In genomic region chr10:42537571-42538316, GRCm38 (mm10) we compare ENCODE assay signal across 15 mouse cellular contexts. TPM values are rescaled to one million over a fixed set of nuclear protein-coding genes. Genes with fewer than 3 reads are reported as not detected.
A peak's percentile ranks its signal among the peaks of the same experiment; 100 is the strongest.
DNase-seq lines count a peak whose midpoint lies in the region; ATAC-seq and TF ChIP-seq lines count a peak whose summit lies in the region.
"Had no signal": no experiment of that assay in that cellular context is flagged by ENCODE, and none has a peak within 500 bp of the region (broad histone marks: within the 10 kb centered on the region; RNA-seq: fewer than 3 reads in every experiment).

No protein-coding gene starts in this region.

- intact Hi-C loops in heart, postnatal 10 days (cut with DNase I), result no loop called here

- H3K36me3 ChIP-seq in heart, embryonic 12.5 days, result peaks cover 40% of the 10 kb centered on the region
- H3K36me3 ChIP-seq in MEL (ENCODE audit: control insufficient read depth in 1 of 2, insufficient read depth in 2 of 2, low read length in 2 of 2), result peaks cover 7 to 46% of the 10 kb centered on the region in 2 experiments; a peak in 3 of 4 replicates
- H3K36me3 ChIP-seq in liver, embryonic 15.5 days (replicated peaks), result peaks cover 43% of the 10 kb centered on the region
- peaks cover 17% of the 10 kb centered on the region; the same call in 1 of the 2 replicates for H3K36me3 ChIP-seq in hindbrain, postnatal 0 days (ENCODE audit: insufficient read depth, low read length)

- peak; percentile 93 to 97 for TF ChIP-seq EP300 in MEL (IDR thresholded peaks at IDR 0.05; ENCODE audit: low read depth in 1 of 2, low read length in 2 of 2)

- H3K9me3 ChIP-seq in heart, embryonic 12.5 days (replicated peaks), result no peaks in the 10 kb centered on the region
- H3K9me3 ChIP-seq in MEL (replicated peaks; ENCODE audit: insufficient read depth, low read length), result no peaks in the 10 kb centered on the region
- H3K9me3 ChIP-seq in liver, embryonic 15.5 days (replicated peaks), result no peaks in the 10 kb centered on the region
- no peaks in the 10 kb centered on the region for H3K9me3 ChIP-seq in hindbrain, postnatal 0 days (ENCODE audit: low read length)
- H3K9me3 ChIP-seq: midbrain, embryonic 12.5 days had no signal

- no peak for TF ChIP-seq RAD21 in MEL (IDR thresholded peaks at IDR 0.05; ENCODE audit: low read depth, low read length)

- 48% methylated on average over 9 of the region's 9 CpGs for WGBS in heart, embryonic 12.5 days
- 26% methylated on average over 9 of the region's 9 CpGs for WGBS in liver, embryonic 15.5 days (ENCODE audit: insufficient replicate concordance)
- 91% methylated on average over 9 of the region's 9 CpGs for WGBS in hindbrain, postnatal 0 days

- peak overlapping the region; percentile 68 for H3K27ac ChIP-seq in heart, embryonic 12.5 days (ENCODE audit: poor library complexity, severe bottlenecking)
- H3K27ac ChIP-seq in MEL (ENCODE audit: control insufficient read depth, low read depth, low read length), result peak overlapping the region; percentile 92
- peak overlapping the region; percentile 96 for H3K27ac ChIP-seq in liver, embryonic 15.5 days (replicated peaks)
- no peak overlapping the region for H3K27ac ChIP-seq in hindbrain, postnatal 0 days
- H3K27ac ChIP-seq: midbrain, embryonic 12.5 days had no signal

- TF ChIP-seq POLR2A in MEL (IDR thresholded peaks at IDR 0.05; ENCODE audit: control insufficient read depth in 1 of 2, insufficient read depth in 1 of 2, low read depth in 1 of 2, low read length in 2 of 2, poor library complexity in 1 of 2), result 0 out of 4 replicates have a peak, but pooled peaks of 1 of the 2 experiments have one; percentile 31

- no peak for DNase-seq in heart, postnatal 10 days
- DNase-seq in MEL (ENCODE audit: low read depth, low spot score), result peak; percentile 90
- no peak for DNase-seq in hindbrain, postnatal 0 days (ENCODE audit: low spot score)
- DNase-seq in MN1 (ENCODE audit: low spot score), result no peak
- DNase-seq: cerebellum, postnatal 10 days; thymus, adult 2 months had no signal

- no peak overlapping the region for H3K4me2 ChIP-seq in heart, embryonic 12.5 days
- H3K4me2 ChIP-seq in liver, embryonic 15.5 days, result peak overlapping the region; percentile 78
- no peak overlapping the region for H3K4me2 ChIP-seq in hindbrain, postnatal 0 days (ENCODE audit: low read depth, low read length)
- H3K4me2 ChIP-seq: midbrain, embryonic 12.5 days had no signal

- peaks cover 26% of the 10 kb centered on the region for H3K4me1 ChIP-seq in heart, embryonic 12.5 days (replicated peaks)
- peaks cover 23 to 44% of the 10 kb centered on the region in 2 experiments for H3K4me1 ChIP-seq in MEL (ENCODE audit: control insufficient read depth in 1 of 2, insufficient read depth in 2 of 2, low read length in 2 of 2)
- peaks cover 76% of the 10 kb centered on the region for H3K4me1 ChIP-seq in liver, embryonic 15.5 days (replicated peaks)
- H3K4me1 ChIP-seq in hindbrain, postnatal 0 days (ENCODE audit: insufficient read depth, low read length), result no peaks in the 10 kb centered on the region

- no peaks in the 10 kb centered on the region for H3K27me3 ChIP-seq in heart, embryonic 12.5 days (replicated peaks)
- H3K27me3 ChIP-seq in MEL (ENCODE audit: control insufficient read depth in 1 of 2, insufficient read depth in 2 of 2, low read length in 2 of 2), result no peaks in the 10 kb centered on the region
- no peaks in the 10 kb centered on the region for H3K27me3 ChIP-seq in liver, embryonic 15.5 days
- H3K27me3 ChIP-seq in hindbrain, postnatal 0 days (ENCODE audit: insufficient read depth, low read length), result no peaks in the 10 kb centered on the region

- peaks cover 3% of the 10 kb centered on the region; the same call in 1 of the 2 replicates for H3K79me2 ChIP-seq in MEL (ENCODE audit: control insufficient read depth, insufficient read depth, low read length, poor library complexity)

- ATAC-seq in heart, embryonic 12.5 days (ENCODE audit: insufficient number of reproducible peaks, low FRiP score), result peak; percentile 86
- peak; percentile 62 for ATAC-seq in common myeloid progenitor, adult 5-6 weeks (replicated peaks; ENCODE audit: low read depth, poor library complexity, severe bottlenecking)
- peak; percentile 92 for ATAC-seq in liver, embryonic 15.5 days (ENCODE audit: insufficient read depth)
- no peak for ATAC-seq in hindbrain, postnatal 0 days

- H3K4me3 ChIP-seq in heart, embryonic 12.5 days, result no peak overlapping the region
- 0 out of 4 replicates have a peak overlapping the region, but pooled peaks of 1 of the 2 experiments have one; percentile 5 for H3K4me3 ChIP-seq in MEL (ENCODE audit: control insufficient read depth in 1 of 2, insufficient read depth in 1 of 2, low read depth in 2 of 2, low read length in 2 of 2)
- H3K4me3 ChIP-seq in liver, embryonic 15.5 days (replicated peaks), result peak overlapping the region; percentile 36
- H3K4me3 ChIP-seq in hindbrain, postnatal 0 days (ENCODE audit: low read length), result no peak overlapping the region
- H3K4me3 ChIP-seq: midbrain, embryonic 12.5 days had no signal

- TF ChIP-seq CTCF in MEL (IDR thresholded peaks at IDR 0.05 in 2 of 3, conservative IDR thresholded peaks at IDR 0.05 in 1 of 3; ENCODE audit: control insufficient read depth in 1 of 3, insufficient read depth in 1 of 3, low read depth in 2 of 3, low read length in 3 of 3, poor library complexity in 1 of 3, severe bottlenecking in 1 of 3), result no peak
- no peak for TF ChIP-seq CTCF in hindbrain, postnatal 0 days (IDR thresholded peaks at IDR 0.05; ENCODE audit: low read depth)

- no peak overlapping the region for H3K9ac ChIP-seq in heart, embryonic 12.5 days
- peak overlapping the region; percentile 32 for H3K9ac ChIP-seq in MEL (ENCODE audit: control insufficient read depth, low read depth, low read length, poor library complexity, severe bottlenecking)
- peak overlapping the region; percentile 58 for H3K9ac ChIP-seq in liver, embryonic 15.5 days
- H3K9ac ChIP-seq in hindbrain, postnatal 0 days (replicated peaks; ENCODE audit: low read length), result no peak overlapping the region
- H3K9ac ChIP-seq: midbrain, embryonic 12.5 days had no signal

TF ChIP-seq in MEL, 35 proteins besides CTCF, POLR2A, EP300 and RAD21 (continues in another document):
- TF ChIP-seq SIN3A (IDR thresholded peaks at IDR 0.05; ENCODE audit: low read length), result peak; percentile 66; the same call in 1 of the 2 replicates
- peak; percentile 97 for TF ChIP-seq TCF12 (IDR thresholded peaks at IDR 0.05; ENCODE audit: low read depth, low read length)
- TF ChIP-seq BHLHE40 (IDR thresholded peaks at IDR 0.05; ENCODE audit: borderline replicate concordance, low read depth, low read length), result peak; percentile 48; the same call in 1 of the 2 replicates
- no peak for TF ChIP-seq MYB (IDR thresholded peaks at IDR 0.05; ENCODE audit: low read depth, low read length)
- no peak for TF ChIP-seq ZC3H11A (IDR thresholded peaks at IDR 0.05; ENCODE audit: low read depth, low read length)
- no peak for TF ChIP-seq GABPA (IDR thresholded peaks at IDR 0.05; ENCODE audit: low read depth, low read length)
- TF ChIP-seq POLR2AphosphoS2 (IDR thresholded peaks at IDR 0.05; ENCODE audit: low read length), result no peak
- TF ChIP-seq ZNF384 (IDR thresholded peaks at IDR 0.05; ENCODE audit: low read depth, low read length), result peak; percentile 55

RNA-seq across cellular contexts. Expression of gene Snx3, which starts 35.9 kb away (rescaled TPM):
- 353 and 382 TPM in 2 replicates for polyA plus RNA-seq in heart, embryonic 12.5 days (2016; fragmentation: Nextera tagmentation; extraction: Ambion mirVana)
- total RNA-seq in heart, postnatal 10 days (2021), result 100 to 1,000 TPM; 205 to 214 TPM
- total RNA-seq in MEL (2012; rRNA removed), result 107 TPM in 2 replicates
- 100 to 1,000 TPM in 1 of 2 experiments, not detected in 1; 320 TPM for polyA plus RNA-seq in MEL (2012; ENCODE audit: insufficient read depth in 1 of 2, insufficient read length in 2 of 2, low read depth in 1 of 2, low replicate concordance in 2 of 2, missing spikeins in 1 of 2)
- 94.6 and 119 TPM in 2 replicates for total RNA-seq in common myeloid progenitor, adult 5-6 weeks (2017)
- 251 and 260 TPM in 2 replicates for polyA plus RNA-seq in liver, embryonic 15.5 days (2015; fragmentation: Nextera tagmentation; extraction: Ambion mirVana)
- total RNA-seq in hindbrain, postnatal 0 days (2014; rRNA removed), result 129 and 134 TPM in 2 replicates
- polyA plus RNA-seq in hindbrain, postnatal 0 days (2015; fragmentation: Nextera tagmentation; extraction: Ambion mirVana), result 339 and 344 TPM in 2 replicates

RNA-seq across cellular contexts. Expression of gene Nr2e1, which starts 45.7 kb away (rescaled TPM):
- 0.08 TPM in 1 of 2 replicates, not detected in the other for polyA plus RNA-seq in heart, embryonic 12.5 days (2016; fragmentation: Nextera tagmentation; extraction: Ambion mirVana)
- not detected for total RNA-seq in heart, postnatal 10 days (2021)
- 0.03 TPM in 1 of 2 replicates, not detected in the other for total RNA-seq in MEL (2012; rRNA removed)
- polyA plus RNA-seq in MEL (2012; ENCODE audit: insufficient read depth in 1 of 2, insufficient read length in 2 of 2, low read depth in 1 of 2, low replicate concordance in 2 of 2, missing spikeins in 1 of 2), result not detected
- total RNA-seq in common myeloid progenitor, adult 5-6 weeks (2017), result not detected in 2 replicates
- polyA plus RNA-seq in liver, embryonic 15.5 days (2015; fragmentation: Nextera tagmentation; extraction: Ambion mirVana), result not detected in 2 replicates
- 0.10 TPM in 1 of 2 replicates, not detected in the other for total RNA-seq in hindbrain, postnatal 0 days (2014; rRNA removed)
- not detected in 2 replicates for polyA plus RNA-seq in hindbrain, postnatal 0 days (2015; fragmentation: Nextera tagmentation; extraction: Ambion mirVana)
- total RNA-seq: granulocyte monocyte progenitor cell, adult 5-6 weeks; hematopoietic stem cell, adult 5-6 weeks had no signal
- polyA plus RNA-seq: kidney, embryonic 14.5 days; lung, embryonic 16.5 days; neural tube, embryonic 11.5 days; thymus, adult 2 months had no signal

RNA-seq across cellular contexts. Expression of gene Ostm1, which starts 45.9 kb away (rescaled TPM):
- 28.5 and 28.6 TPM in 2 replicates for polyA plus RNA-seq in heart, embryonic 12.5 days (2016; fragmentation: Nextera tagmentation; extraction: Ambion mirVana)
- total RNA-seq in heart, postnatal 10 days (2021), result 10 to 100 TPM; 19.6 to 20.1 TPM
- 15.7 and 17.5 TPM in 2 replicates for total RNA-seq in MEL (2012; rRNA removed)
- polyA plus RNA-seq in MEL (2012; ENCODE audit: insufficient read depth in 1 of 2, insufficient read length in 2 of 2, low read depth in 1 of 2, low replicate concordance in 2 of 2, missing spikeins in 1 of 2), result 10 to 100 TPM in 1 of 2 experiments, not detected in 1; 13.9 TPM
- total RNA-seq in common myeloid progenitor, adult 5-6 weeks (2017), result 31.4 and 32.5 TPM in 2 replicates
- polyA plus RNA-seq in liver, embryonic 15.5 days (2015; fragmentation: Nextera tagmentation; extraction: Ambion mirVana), result 12.0 and 12.2 TPM in 2 replicates
- total RNA-seq in hindbrain, postnatal 0 days (2014; rRNA removed), result 37.0 and 43.1 TPM in 2 replicates
- polyA plus RNA-seq in hindbrain, postnatal 0 days (2015; fragmentation: Nextera tagmentation; extraction: Ambion mirVana), result 36.8 and 39.2 TPM in 2 replicates

RNA-seq across cellular contexts. Expression of gene Afg1l, which starts 59.4 kb away (rescaled TPM):
- 13.5 and 14.1 TPM in 2 replicates for polyA plus RNA-seq in heart, embryonic 12.5 days (2016; fragmentation: Nextera tagmentation; extraction: Ambion mirVana)
- total RNA-seq in heart, postnatal 10 days (2021), result 10 to 100 TPM; 25.4 to 26.6 TPM
- total RNA-seq in MEL (2012; rRNA removed), result 2.8 and 3.4 TPM in 2 replicates
- 1 to 10 TPM in 1 of 2 experiments, not detected in 1; 3.7 TPM for polyA plus RNA-seq in MEL (2012; ENCODE audit: insufficient read depth in 1 of 2, insufficient read length in 2 of 2, low read depth in 1 of 2, low replicate concordance in 2 of 2, missing spikeins in 1 of 2)
- 4.9 and 5.5 TPM in 2 replicates for total RNA-seq in common myeloid progenitor, adult 5-6 weeks (2017)
- 2.3 and 2.7 TPM in 2 replicates for polyA plus RNA-seq in liver, embryonic 15.5 days (2015; fragmentation: Nextera tagmentation; extraction: Ambion mirVana)
- 7.1 and 8.1 TPM in 2 replicates for total RNA-seq in hindbrain, postnatal 0 days (2014; rRNA removed)
- 6.6 and 7.9 TPM in 2 replicates for polyA plus RNA-seq in hindbrain, postnatal 0 days (2015; fragmentation: Nextera tagmentation; extraction: Ambion mirVana)

Comparison
In these comparisons a context has a peak if more than half of its experiments do, and no peak if none do; other contexts are left out.
1. H3K9ac ChIP-seq: peak in MEL (single experiment) and liver, embryonic 15.5 days (single experiment); none in heart, embryonic 12.5 days (single experiment) and hindbrain, postnatal 0 days (single experiment).